Mouse (Mus musculus): ENCODE data around the gene Vcl.

DNA sequence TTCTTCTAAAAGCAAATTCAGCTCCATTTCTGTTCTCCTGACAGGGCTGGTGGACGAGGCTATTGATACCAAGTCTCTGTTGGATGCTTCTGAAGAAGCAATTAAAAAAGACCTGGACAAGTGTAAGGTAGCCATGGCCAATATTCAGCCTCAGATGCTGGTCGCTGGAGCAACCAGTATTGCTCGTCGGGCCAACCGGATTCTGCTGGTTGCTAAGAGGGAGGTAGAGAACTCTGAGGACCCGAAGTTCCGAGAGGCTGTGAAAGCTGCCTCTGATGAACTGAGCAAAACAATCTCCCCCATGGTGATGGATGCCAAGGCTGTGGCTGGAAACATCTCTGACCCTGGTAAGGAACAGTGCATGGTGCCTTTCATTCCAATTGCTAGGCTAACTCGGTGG, 91.2 kb downstream of the Vcl start:
- no peak for TF ChIP-seq POLR2A (IDR thresholded peaks at IDR 0.05; ENCODE audit: control insufficient read depth, extremely low read depth, insufficient read depth, low read length, poor library complexity)
- TF ChIP-seq CTCF (IDR thresholded peaks at IDR 0.05; ENCODE audit: borderline replicate concordance, control insufficient read depth, extremely low read depth, insufficient read depth, low read length, poor library complexity): no peak
